Mouse (Mus musculus): Measurements from ENCODE around the gene Pla2g16.

DNA sequence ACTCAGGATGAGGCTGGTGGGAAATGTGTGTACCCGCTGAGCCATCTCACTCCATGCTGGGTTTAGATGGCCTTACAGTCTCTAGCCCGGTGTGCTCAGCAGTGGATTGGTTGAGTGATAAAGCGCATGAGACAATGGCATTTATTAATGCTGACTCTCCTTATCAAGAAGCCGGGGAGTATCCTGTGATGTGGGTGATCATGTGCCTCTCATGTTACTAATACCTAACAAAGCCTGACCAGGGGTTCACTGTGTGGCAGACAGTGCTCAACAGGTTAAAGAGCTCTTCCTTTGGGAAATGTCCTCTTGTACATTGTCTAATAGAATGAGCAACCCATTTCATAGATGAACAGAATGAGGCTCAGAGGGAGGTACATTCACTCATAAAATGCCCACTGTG, 2.4 kb upstream of the Pla2g16 start:
- TF ChIP-seq POLR2A (IDR thresholded peaks at IDR 0.05; ENCODE audit: extremely low read depth, insufficient read depth, low read length) (no peak), CTCF (IDR thresholded peaks at IDR 0.05; ENCODE audit: extremely low read depth, insufficient read depth, low read length) (no peak)
